27 mouse cellular contexts compared by ENCODE assay signal in genomic region chr13:110819301-110819862, GRCm38 (mm10).
DNase-seq lines count a peak whose midpoint lies in the region; ATAC-seq and TF ChIP-seq lines count a peak whose summit lies in the region.
"Had no signal": no experiment of that assay in that cellular context is flagged by ENCODE, and none has a peak within 500 bp of the region (broad histone marks: within the 10 kb centered on the region; RNA-seq: fewer than 3 reads in every experiment).

No protein-coding gene starts in this region.

- no peak overlapping the region for H3K4me3 ChIP-seq in forebrain, embryonic 14.5 days (ENCODE audit: low read depth, low read length)
- no peak overlapping the region for H3K4me3 ChIP-seq in forebrain, embryonic 11.5 days (ENCODE audit: low read depth, low read length)
- H3K4me3 ChIP-seq in midbrain, embryonic 12.5 days, result no peak overlapping the region
- no peak overlapping the region for H3K4me3 ChIP-seq in midbrain, postnatal 0 days (ENCODE audit: low read depth, low read length)
- no peak overlapping the region for H3K4me3 ChIP-seq in midbrain, embryonic 15.5 days
- no peak overlapping the region for H3K4me3 ChIP-seq in midbrain, embryonic 11.5 days (ENCODE audit: low read depth, low read length)
- H3K4me3 ChIP-seq: embryonic facial prominence, embryonic 10.5 days; embryonic facial prominence, embryonic 13.5 days; erythroblast, embryonic 14.5 days; heart, embryonic 12.5 days; heart, embryonic 15.5 days; hindbrain, embryonic 10.5 days; hindbrain, embryonic 13.5 days had no signal

- 31% methylated on average over 2 of the region's 2 CpGs for WGBS in forebrain, embryonic 14.5 days
- WGBS in forebrain, embryonic 11.5 days, result 44% methylated on average over 2 of the region's 2 CpGs
- 28% methylated on average over 2 of the region's 2 CpGs for WGBS in midbrain, embryonic 12.5 days
- WGBS in midbrain, postnatal 0 days, result 24% methylated on average over 2 of the region's 2 CpGs
- WGBS in midbrain, embryonic 15.5 days, result 12% methylated on average over 2 of the region's 2 CpGs
- WGBS in midbrain, embryonic 11.5 days, result 25% methylated on average over 2 of the region's 2 CpGs

- DNase-seq in forebrain, embryonic 14.5 days (ENCODE audit: low spot score), result peak; percentile 31
- DNase-seq in forebrain, embryonic 11.5 days (ENCODE audit: low spot score), result no peak
- DNase-seq in midbrain, postnatal 0 days (ENCODE audit: low spot score), result no peak
- DNase-seq in midbrain, embryonic 11.5 days (ENCODE audit: low spot score, missing footprints), result no peak
- peak; percentile 51 for DNase-seq in brain, embryonic 14.5 days (ENCODE audit: low read depth)
- DNase-seq: adrenal gland, adult 2 months; adrenal gland, postnatal 14 days; B cell, adult 2 months; cerebellum, adult 11-12 months; cerebellum, adult 8-10 months; cerebellum, postnatal 10 days; cerebellum, postnatal 36 days; embryo, embryonic 11 days; gastrocnemius, postnatal 25 days; heart, adult 18-20 months; heart, postnatal 10 days; heart, postnatal 36 days had no signal

- TF ChIP-seq CTCF in midbrain, postnatal 0 days (IDR thresholded peaks at IDR 0.05), result no peak
- no peak for TF ChIP-seq CTCF in brain, embryonic 14.5 days (IDR thresholded peaks at IDR 0.05; ENCODE audit: borderline replicate concordance, extremely low read depth, insufficient read depth, insufficient read length)

- no peak for ATAC-seq in forebrain, embryonic 14.5 days
- ATAC-seq in forebrain, embryonic 11.5 days (replicated peaks; ENCODE audit: low FRiP score), result no peak
- peak; percentile 54 for ATAC-seq in midbrain, embryonic 12.5 days (ENCODE audit: low FRiP score, low read depth)
- no peak for ATAC-seq in midbrain, postnatal 0 days (ENCODE audit: low FRiP score)
- ATAC-seq in midbrain, embryonic 15.5 days (replicated peaks), result 0 out of 2 replicates have a peak, but pooled peaks have one; percentile 37
- ATAC-seq in midbrain, embryonic 11.5 days (ENCODE audit: low FRiP score), result no peak
- ATAC-seq: hindbrain, embryonic 16.5 days had no signal

- H3K27ac ChIP-seq in forebrain, embryonic 14.5 days (ENCODE audit: low read depth, low read length), result no peak overlapping the region
- H3K27ac ChIP-seq in forebrain, embryonic 11.5 days (ENCODE audit: low read depth, low read length), result no peak overlapping the region
- 0 out of 2 replicates have a peak overlapping the region, but pooled peaks have one; percentile 10 for H3K27ac ChIP-seq in midbrain, embryonic 12.5 days (replicated peaks)
- H3K27ac ChIP-seq in midbrain, postnatal 0 days (ENCODE audit: low read depth, low read length), result no peak overlapping the region
- no peak overlapping the region for H3K27ac ChIP-seq in midbrain, embryonic 15.5 days
- no peak overlapping the region for H3K27ac ChIP-seq in midbrain, embryonic 11.5 days (ENCODE audit: low read depth, low read length)
- H3K27ac ChIP-seq: embryonic facial prominence, embryonic 10.5 days; embryonic facial prominence, embryonic 13.5 days; heart, embryonic 15.5 days; hindbrain, embryonic 10.5 days; hindbrain, embryonic 13.5 days had no signal

- H3K9me3 ChIP-seq in forebrain, embryonic 14.5 days (replicated peaks; ENCODE audit: control insufficient read depth, low read length), result no peaks in the 10 kb centered on the region
- no peaks in the 10 kb centered on the region for H3K9me3 ChIP-seq in forebrain, embryonic 11.5 days (ENCODE audit: control insufficient read depth, low read length)
- H3K9me3 ChIP-seq in midbrain, embryonic 12.5 days, result no peaks in the 10 kb centered on the region
- no peaks in the 10 kb centered on the region for H3K9me3 ChIP-seq in midbrain, postnatal 0 days (ENCODE audit: low read length)
- H3K9me3 ChIP-seq in midbrain, embryonic 15.5 days, result no peaks in the 10 kb centered on the region
- H3K9me3 ChIP-seq in midbrain, embryonic 11.5 days (ENCODE audit: control insufficient read depth, low read length), result no peaks in the 10 kb centered on the region
- H3K9me3 ChIP-seq: embryonic facial prominence, embryonic 10.5 days; embryonic facial prominence, embryonic 13.5 days; heart, embryonic 12.5 days; heart, embryonic 15.5 days; hindbrain, embryonic 10.5 days; hindbrain, embryonic 13.5 days had no signal

- H3K4me1 ChIP-seq in forebrain, embryonic 14.5 days (ENCODE audit: control insufficient read depth, insufficient read depth, low read length), result no peaks in the 10 kb centered on the region
- H3K4me1 ChIP-seq in forebrain, embryonic 11.5 days (replicated peaks; ENCODE audit: control insufficient read depth, insufficient read depth, low read length), result no peaks in the 10 kb centered on the region
- peaks cover 7% of the 10 kb centered on the region; the same call in 1 of the 2 replicates for H3K4me1 ChIP-seq in midbrain, embryonic 12.5 days
- H3K4me1 ChIP-seq in midbrain, postnatal 0 days (ENCODE audit: insufficient read depth, low read length), result no peaks in the 10 kb centered on the region
- no peaks in the 10 kb centered on the region for H3K4me1 ChIP-seq in midbrain, embryonic 15.5 days
- H3K4me1 ChIP-seq in midbrain, embryonic 11.5 days (ENCODE audit: control insufficient read depth, insufficient read depth, low read length), result peaks cover 5% of the 10 kb centered on the region
- H3K4me1 ChIP-seq: embryonic facial prominence, embryonic 10.5 days; heart, embryonic 12.5 days; heart, embryonic 15.5 days had no signal

- no peak overlapping the region for H3K4me2 ChIP-seq in forebrain, embryonic 14.5 days (ENCODE audit: low read length)
- no peak overlapping the region for H3K4me2 ChIP-seq in forebrain, embryonic 11.5 days (ENCODE audit: low read depth, low read length, severe bottlenecking)
- no peak overlapping the region for H3K4me2 ChIP-seq in midbrain, embryonic 12.5 days (replicated peaks)
- no peak overlapping the region for H3K4me2 ChIP-seq in midbrain, postnatal 0 days (ENCODE audit: low read depth, low read length, poor library complexity, severe bottlenecking)
- H3K4me2 ChIP-seq in midbrain, embryonic 15.5 days, result no peak overlapping the region
- H3K4me2 ChIP-seq in midbrain, embryonic 11.5 days, result no peak overlapping the region
- H3K4me2 ChIP-seq: embryonic facial prominence, embryonic 13.5 days; heart, embryonic 12.5 days; heart, embryonic 15.5 days; hindbrain, embryonic 13.5 days had no signal

- no peaks in the 10 kb centered on the region for H3K36me3 ChIP-seq in forebrain, embryonic 14.5 days (ENCODE audit: control insufficient read depth, insufficient read depth, low read length)
- no peaks in the 10 kb centered on the region for H3K36me3 ChIP-seq in forebrain, embryonic 11.5 days (ENCODE audit: control insufficient read depth, insufficient read depth, low read length)
- no peaks in the 10 kb centered on the region for H3K36me3 ChIP-seq in midbrain, embryonic 12.5 days
- H3K36me3 ChIP-seq in midbrain, postnatal 0 days (ENCODE audit: insufficient read depth, low read length), result no peaks in the 10 kb centered on the region
- no peaks in the 10 kb centered on the region for H3K36me3 ChIP-seq in midbrain, embryonic 15.5 days (replicated peaks)
- H3K36me3 ChIP-seq in midbrain, embryonic 11.5 days (ENCODE audit: control insufficient read depth, insufficient read depth, low read length), result no peaks in the 10 kb centered on the region
- H3K36me3 ChIP-seq: embryonic facial prominence, embryonic 10.5 days; embryonic facial prominence, embryonic 13.5 days; heart, embryonic 12.5 days; heart, embryonic 15.5 days; hindbrain, embryonic 10.5 days; hindbrain, embryonic 13.5 days had no signal

- no peak for TF ChIP-seq POLR2A in brain, embryonic 14.5 days (IDR thresholded peaks at IDR 0.05; ENCODE audit: borderline replicate concordance, extremely low read depth, insufficient read depth, insufficient read length, poor library complexity, severe bottlenecking)

- no peaks in the 10 kb centered on the region for H3K27me3 ChIP-seq in forebrain, embryonic 14.5 days (replicated peaks; ENCODE audit: control insufficient read depth, insufficient read depth, low read length)
- H3K27me3 ChIP-seq in forebrain, embryonic 11.5 days (ENCODE audit: control insufficient read depth, insufficient read depth, low read length), result no peaks in the 10 kb centered on the region
- H3K27me3 ChIP-seq in midbrain, embryonic 12.5 days, result no peaks in the 10 kb centered on the region
- no peaks in the 10 kb centered on the region for H3K27me3 ChIP-seq in midbrain, postnatal 0 days (ENCODE audit: insufficient read depth, low read length)
- no peaks in the 10 kb centered on the region for H3K27me3 ChIP-seq in midbrain, embryonic 15.5 days (replicated peaks)
- no peaks in the 10 kb centered on the region for H3K27me3 ChIP-seq in midbrain, embryonic 11.5 days (ENCODE audit: control insufficient read depth, insufficient read depth, low read length)
- H3K27me3 ChIP-seq: heart, embryonic 12.5 days; heart, embryonic 15.5 days; hindbrain, embryonic 13.5 days had no signal

- no peak overlapping the region for H3K9ac ChIP-seq in forebrain, embryonic 14.5 days (ENCODE audit: low read length)
- H3K9ac ChIP-seq in forebrain, embryonic 11.5 days (ENCODE audit: low read length), result no peak overlapping the region
- no peak overlapping the region for H3K9ac ChIP-seq in midbrain, embryonic 12.5 days (replicated peaks)
- H3K9ac ChIP-seq in midbrain, postnatal 0 days (replicated peaks; ENCODE audit: low read length, poor library complexity, severe bottlenecking), result no peak overlapping the region
- H3K9ac ChIP-seq in midbrain, embryonic 15.5 days, result no peak overlapping the region
- H3K9ac ChIP-seq in midbrain, embryonic 11.5 days (ENCODE audit: low read length), result no peak overlapping the region
- H3K9ac ChIP-seq: embryonic facial prominence, embryonic 13.5 days; heart, embryonic 12.5 days; heart, embryonic 15.5 days; hindbrain, embryonic 13.5 days had no signal

Comparison
In these comparisons a context has a peak if more than half of its experiments do, and no peak if none do; other contexts are left out.
1. ATAC-seq: peak in midbrain, embryonic 12.5 days (single experiment) and midbrain, embryonic 15.5 days (single experiment); none in forebrain, embryonic 14.5 days (single experiment), forebrain, embryonic 11.5 days (single experiment), midbrain, postnatal 0 days (single experiment) and midbrain, embryonic 11.5 days (single experiment).
2. DNase-seq: peak in forebrain, embryonic 14.5 days (single experiment) and brain, embryonic 14.5 days (single experiment); none in forebrain, embryonic 11.5 days (single experiment), midbrain, postnatal 0 days (single experiment) and midbrain, embryonic 11.5 days (single experiment).